Comparison of ENCODE assay signal across 16 mouse cellular contexts in genomic region chr1:88623040-88623439, GRCm38 (mm10).
DNase-seq lines count a peak whose midpoint lies in the region; ATAC-seq and TF ChIP-seq lines count a peak whose summit lies in the region.
"Had no signal": no experiment of that assay in that cellular context is flagged by ENCODE, and none has a peak within 500 bp of the region (broad histone marks: within the 10 kb centered on the region; RNA-seq: fewer than 3 reads in every experiment).

No protein-coding gene starts in this region.

- ATAC-seq in neural tube, embryonic 15.5 days (ENCODE audit: low FRiP score): peak; percentile 45; the same call in 1 of the 2 replicates
- ATAC-seq in forebrain, embryonic 16.5 days: peak; percentile 80
- peak; percentile 63 for ATAC-seq in hindbrain, embryonic 16.5 days
- ATAC-seq in megakaryocyte, adult 5-6 weeks (ENCODE audit: poor library complexity, severe bottlenecking): no peak
- ATAC-seq: intestine, embryonic 16.5 days had no signal

- no peak for TF ChIP-seq CTCF in left cerebral cortex, adult 2 months (IDR thresholded peaks at IDR 0.05)

- no peak for DNase-seq in neural tube, embryonic 10.5 days (ENCODE audit: extremely low spot score, low spot score)
- no peak for DNase-seq in urinary bladder, postnatal 25 days (ENCODE audit: low spot score)
- DNase-seq in left cerebral cortex, adult 2 months (ENCODE audit: extremely low spot score in 1 of 2, low spot score in 2 of 2): no peak
- DNase-seq: adrenal gland, postnatal 36 days; cerebellum, adult 9-10 months; gastrocnemius, postnatal 36 days; liver, embryonic 13.5 days had no signal

- H3K4me3 ChIP-seq in neural tube, embryonic 15.5 days (replicated peaks): no peak overlapping the region
- no peak overlapping the region for H3K4me3 ChIP-seq in forebrain, embryonic 16.5 days (replicated peaks; ENCODE audit: low read length)
- no peak overlapping the region for H3K4me3 ChIP-seq in hindbrain, embryonic 16.5 days (ENCODE audit: low read length)
- no peak overlapping the region for H3K4me3 ChIP-seq in left cerebral cortex, adult 2 months
- H3K4me3 ChIP-seq: heart, embryonic 12.5 days; limb, embryonic 12.5 days; liver, embryonic 13.5 days; megakaryocyte, embryonic 14.5 days; myocyte had no signal

- intact Hi-C loops in left cerebral cortex, adult 2 months (cut with DNase I): no loop called here

- H3K27ac ChIP-seq in neural tube, embryonic 15.5 days (replicated peaks): 0 out of 2 replicates have a peak overlapping the region, but pooled peaks have one; percentile 3
- peak overlapping the region; percentile 79 for H3K27ac ChIP-seq in forebrain, embryonic 16.5 days (ENCODE audit: low read length)
- H3K27ac ChIP-seq in hindbrain, embryonic 16.5 days (ENCODE audit: low read depth, low read length): peak overlapping the region; percentile 6; the same call in 1 of the 2 replicates
- H3K27ac ChIP-seq in left cerebral cortex, adult 2 months: no peak overlapping the region
- H3K27ac ChIP-seq: limb, embryonic 12.5 days; liver, embryonic 13.5 days had no signal

- no peaks in the 10 kb centered on the region for H3K9me3 ChIP-seq in neural tube, embryonic 15.5 days (replicated peaks)
- no peaks in the 10 kb centered on the region for H3K9me3 ChIP-seq in forebrain, embryonic 16.5 days (ENCODE audit: control insufficient read depth, low read length)
- peaks cover 1% of the 10 kb centered on the region; the same call in 1 of the 2 replicates for H3K9me3 ChIP-seq in hindbrain, embryonic 16.5 days (ENCODE audit: control insufficient read depth, low read length)
- H3K9me3 ChIP-seq: heart, embryonic 12.5 days; limb, embryonic 12.5 days; liver, embryonic 13.5 days; megakaryocyte, embryonic 14.5 days had no signal

- WGBS in neural tube, embryonic 15.5 days: 54% methylated on average over 10 of the region's 10 CpGs
- WGBS in forebrain, embryonic 16.5 days: 27% methylated on average over 10 of the region's 10 CpGs
- 38% methylated on average over 10 of the region's 10 CpGs for WGBS in hindbrain, embryonic 16.5 days

- H3K4me1 ChIP-seq in neural tube, embryonic 15.5 days: peaks cover 15% of the 10 kb centered on the region
- peaks cover 16% of the 10 kb centered on the region for H3K4me1 ChIP-seq in forebrain, embryonic 16.5 days (replicated peaks; ENCODE audit: control insufficient read depth, insufficient read depth, low read length)
- H3K4me1 ChIP-seq in hindbrain, embryonic 16.5 days (ENCODE audit: control insufficient read depth, insufficient read depth, low read depth, low read length): peaks cover 11% of the 10 kb centered on the region
- H3K4me1 ChIP-seq: liver, embryonic 13.5 days had no signal

- H3K27me3 ChIP-seq in neural tube, embryonic 15.5 days (replicated peaks): no peaks in the 10 kb centered on the region
- no peaks in the 10 kb centered on the region for H3K27me3 ChIP-seq in forebrain, embryonic 16.5 days (replicated peaks; ENCODE audit: control insufficient read depth, insufficient read depth, low read length)
- H3K27me3 ChIP-seq in hindbrain, embryonic 16.5 days (replicated peaks; ENCODE audit: control insufficient read depth, insufficient read depth, low read length): no peaks in the 10 kb centered on the region
- H3K27me3 ChIP-seq: heart, embryonic 12.5 days; limb, embryonic 12.5 days; liver, embryonic 13.5 days had no signal

- no peak overlapping the region for H3K9ac ChIP-seq in neural tube, embryonic 15.5 days (replicated peaks)
- 0 out of 2 replicates have a peak overlapping the region, but pooled peaks have one; percentile 30 for H3K9ac ChIP-seq in forebrain, embryonic 16.5 days (replicated peaks; ENCODE audit: low read depth, low read length)
- H3K9ac ChIP-seq in hindbrain, embryonic 16.5 days (ENCODE audit: low read depth, low read length): no peak overlapping the region
- H3K9ac ChIP-seq: heart, embryonic 12.5 days; limb, embryonic 12.5 days; liver, embryonic 13.5 days had no signal

- H3K4me2 ChIP-seq in neural tube, embryonic 15.5 days: no peak overlapping the region
- H3K4me2 ChIP-seq in forebrain, embryonic 16.5 days (ENCODE audit: low read length): no peak overlapping the region
- H3K4me2 ChIP-seq in hindbrain, embryonic 16.5 days (ENCODE audit: low read length): no peak overlapping the region
- H3K4me2 ChIP-seq: heart, embryonic 12.5 days; limb, embryonic 12.5 days; liver, embryonic 13.5 days had no signal

- no peaks in the 10 kb centered on the region for H3K36me3 ChIP-seq in neural tube, embryonic 15.5 days
- H3K36me3 ChIP-seq in forebrain, embryonic 16.5 days (ENCODE audit: control insufficient read depth, insufficient read depth): no peaks in the 10 kb centered on the region
- H3K36me3 ChIP-seq in hindbrain, embryonic 16.5 days (ENCODE audit: control insufficient read depth, insufficient read depth, low read length): no peaks in the 10 kb centered on the region
- H3K36me3 ChIP-seq: heart, embryonic 12.5 days; limb, embryonic 12.5 days; liver, embryonic 13.5 days had no signal
